Mouse (Mus musculus) neural tube, embryonic 11.5 days (tissue): ENCODE data around the gene Dnah17. TPM values are rescaled to one million over a fixed set of nuclear protein-coding genes. Genes with fewer than 3 reads are reported as not detected.

Experiments
- ATAC-seq: fragments of 200-750 bp; cut with Nextera tagmentation; 2 replicates; pipeline ENCODE4 v1.8.0; 2017; ENCODE audit warnings: moderate number of reproducible peaks, mild to moderate bottlenecking, moderate TSS enrichment, moderate library complexity; ENCODE audit not compliant: insufficient read depth, low FRiP score, low TSS enrichment
- DNase-seq: peaks from one replicate; pipeline ENCODE4 v3.0.0-alpha.2; 2015; ENCODE audit warnings: low spot score
- H3K27ac ChIP-seq: fragments of 300-500 bp; sonication (generic); 2 replicates; pipeline ENCODE4 v1.5.1; 2014; ENCODE audit warnings: low read depth, mild to moderate bottlenecking, low read length
- H3K27me3 ChIP-seq: fragments of 300-500 bp; sonication (generic); 2 replicates; pipeline ENCODE4 v1.6.1; 2014; ENCODE audit warnings: mild to moderate bottlenecking, low read length, mixed read lengths; ENCODE audit not compliant: control insufficient read depth, insufficient read depth
- H3K36me3 ChIP-seq: fragments of 300-500 bp; sonication (generic); 2 replicates; pipeline ENCODE4 v1.6.1; 2014; ENCODE audit warnings: mild to moderate bottlenecking, low read length, moderate library complexity, mixed read lengths; ENCODE audit not compliant: control insufficient read depth, insufficient read depth
- H3K4me1 ChIP-seq: fragments of 300-500 bp; sonication (generic); 2 replicates; pipeline ENCODE4 v1.6.1; 2014; ENCODE audit warnings: low read length, mixed read lengths; ENCODE audit not compliant: control insufficient read depth, insufficient read depth
- H3K4me2 ChIP-seq: fragments of 300-500 bp; sonication (generic); 2 replicates; pipeline ENCODE4 v1.6.1; 2014; ENCODE audit warnings: low read depth, mild to moderate bottlenecking, moderate library complexity
- H3K4me3 ChIP-seq: fragments of 300-500 bp; sonication (generic); 2 replicates; pipeline ENCODE4 v1.5.1; 2014; ENCODE audit warnings: low read depth, low read length
- H3K9ac ChIP-seq: fragments of 300-500 bp; sonication (generic); 2 replicates; pipeline ENCODE4 v1.6.1; 2014; ENCODE audit warnings: mild to moderate bottlenecking, low read length
- H3K9me3 ChIP-seq: fragments of 300-500 bp; sonication (generic); 2 replicates; pipeline ENCODE4 v1.6.1; 2016; ENCODE audit warnings: low read length; ENCODE audit not compliant: control insufficient read depth
- WGBS: fragments of 180-500 bp; shearing (Covaris S2); extraction: QIAGEN DNeasy Blood & Tissue Kit; methylation state at CpG from one replicate; pipeline ENCODE4 v1.1.7; 2014; 5-methylcytosine and 5-hydroxymethylcytosine counted together
- polyA plus RNA-seq: library from polyadenylated mRNA; unstranded; fragments of >200 nt; fragmentation: Nextera tagmentation; extraction: Ambion mirVana; gene quantifications from 2 replicates; pipeline ENCODE4 v1.2.1, GENCODE M21; 2014

Dnah17 gene
- polyA plus RNA-seq, 1 experiment from 2014 or later = 0.13 TPM

DNA sequence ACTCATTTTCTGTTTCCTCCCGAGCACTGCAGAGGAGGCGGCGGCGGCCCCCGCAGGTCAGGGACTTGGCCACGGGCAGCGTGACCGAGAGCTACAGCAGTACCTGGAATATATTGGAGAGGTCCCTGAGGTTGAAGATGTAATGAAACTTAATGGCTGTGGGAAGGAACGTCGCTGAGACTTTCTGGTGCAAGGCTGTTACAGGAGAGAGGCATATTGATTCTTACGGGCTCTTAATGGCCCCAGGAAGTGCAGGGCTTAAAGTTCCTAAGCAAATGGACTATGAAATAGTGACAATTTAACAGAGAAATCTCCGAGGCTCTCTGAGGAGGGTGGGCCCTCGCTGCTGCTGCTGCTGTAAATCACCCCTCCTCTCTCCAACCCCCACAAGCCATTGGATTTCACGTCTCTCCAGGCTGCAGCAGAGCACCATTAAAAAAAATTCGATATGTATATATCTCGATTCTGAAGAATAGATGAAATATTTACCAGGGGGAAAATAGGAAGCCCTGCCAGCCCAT is 61.6 kb downstream of the Dnah17 start:
- Histone ChIP-seq H3K27me3 (no peaks in the 10 kb centered on the region), H3K4me3 (no peak overlapping the region), H3K4me1 (no peaks in the 10 kb centered on the region), H3K27ac (0 out of 2 replicates have a peak overlapping the region, but pooled peaks have one; percentile 34), H3K4me2 (no peak overlapping the region), H3K36me3 (no peaks in the 10 kb centered on the region), H3K9me3 (no peaks in the 10 kb centered on the region), H3K9ac (no peak overlapping the region)
- 76% methylated on average over 16 of the region's 16 CpGs for WGBS
- DNase-seq = no peak
- no peak for ATAC-seq

- 77% methylated on average over 8 of the region's 8 CpGs for WGBS
- H3K9ac ChIP-seq = no peak overlapping the region
- H3K4me2 ChIP-seq = no peak overlapping the region
- H3K4me1 ChIP-seq = no peaks in the 10 kb centered on the region
- DNase-seq (no peak), ATAC-seq (no peak)
- no peaks in the 10 kb centered on the region for H3K36me3 ChIP-seq
- H3K9me3 ChIP-seq = no peaks in the 10 kb centered on the region
- no peak overlapping the region for H3K27ac ChIP-seq
- no peak overlapping the region for H3K4me3 ChIP-seq
- H3K27me3 ChIP-seq = no peaks in the 10 kb centered on the region
Observed at GRCm38 (mm10) chr11:118067588-118067987, 62.8 kb downstream of the Dnah17 start.

DNA sequence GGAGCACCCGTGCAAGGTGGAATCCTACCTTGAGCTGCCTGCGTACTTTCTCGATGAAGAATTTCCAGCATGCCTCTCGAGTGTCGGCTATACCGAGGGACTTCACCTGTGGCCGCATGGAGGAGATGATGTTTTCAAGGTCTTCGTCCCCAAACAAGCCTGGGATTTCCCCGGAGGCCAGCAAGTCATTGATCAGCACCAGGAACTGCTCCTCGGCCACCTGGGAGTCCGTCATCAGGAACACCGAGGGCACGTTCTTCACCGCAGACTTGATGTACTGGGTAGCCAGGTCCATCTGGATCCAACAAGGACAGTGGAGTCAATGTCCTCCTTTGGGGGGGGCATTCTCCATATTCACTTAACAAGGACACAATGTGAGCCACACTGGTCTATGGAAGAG is 70.4 kb downstream of the Dnah17 start:
- 85% methylated on average over 14 of the region's 14 CpGs for WGBS
- ATAC-seq (no peak), DNase-seq (no peak)
- Histone ChIP-seq H3K4me2 (no peak overlapping the region), H3K27me3 (no peaks in the 10 kb centered on the region), H3K9ac (no peak overlapping the region), H3K4me3 (no peak overlapping the region), H3K4me1 (no peaks in the 10 kb centered on the region), H3K9me3 (no peaks in the 10 kb centered on the region), H3K27ac (no peak overlapping the region), H3K36me3 (no peaks in the 10 kb centered on the region)

DNA sequence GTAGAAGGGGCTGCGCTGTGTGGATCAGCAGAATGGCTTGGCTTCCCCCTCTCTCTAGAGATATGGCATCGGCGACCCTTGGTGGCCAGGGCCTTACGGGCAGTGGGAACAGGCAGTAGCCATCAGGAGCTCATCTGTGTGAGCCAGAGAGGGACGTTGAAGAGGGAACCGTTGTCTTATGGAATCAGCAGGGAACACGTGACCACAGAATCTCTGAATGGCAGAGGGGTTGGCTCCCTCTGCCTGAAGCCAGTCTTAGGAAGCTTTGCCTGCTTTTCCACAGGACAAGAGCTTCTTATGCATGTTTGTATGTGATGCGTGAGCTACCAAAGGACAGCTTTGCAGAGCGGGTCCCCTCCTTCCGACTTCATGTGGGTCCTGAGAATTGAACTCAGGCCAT is 71.6 kb downstream of the Dnah17 start:
- Histone ChIP-seq H3K4me2 (no peak overlapping the region), H3K9me3 (no peaks in the 10 kb centered on the region), H3K4me1 (no peaks in the 10 kb centered on the region), H3K9ac (no peak overlapping the region), H3K27me3 (no peaks in the 10 kb centered on the region), H3K4me3 (no peak overlapping the region), H3K36me3 (no peaks in the 10 kb centered on the region), H3K27ac (no peak overlapping the region)
- ATAC-seq (no peak), DNase-seq (no peak)
- WGBS = 73% methylated on average over 10 of the region's 10 CpGs

GRCm38 (mm10) chr11:118058367-118058766 is 72.1 kb downstream of the Dnah17 start:
- whole genome bisulfite sequencing = 76% methylated on average over 12 of the region's 12 CpGs
- H3K36me3 ChIP-seq = no peaks in the 10 kb centered on the region
- no peak overlapping the region for H3K4me2 ChIP-seq
- ATAC-seq (no peak), DNase-seq (no peak)
- no peak overlapping the region for H3K4me3 ChIP-seq
- no peaks in the 10 kb centered on the region for H3K27me3 ChIP-seq
- no peaks in the 10 kb centered on the region for H3K4me1 ChIP-seq
- no peak overlapping the region for H3K9ac ChIP-seq
- H3K27ac ChIP-seq = no peak overlapping the region
- H3K9me3 ChIP-seq = no peaks in the 10 kb centered on the region

DNA sequence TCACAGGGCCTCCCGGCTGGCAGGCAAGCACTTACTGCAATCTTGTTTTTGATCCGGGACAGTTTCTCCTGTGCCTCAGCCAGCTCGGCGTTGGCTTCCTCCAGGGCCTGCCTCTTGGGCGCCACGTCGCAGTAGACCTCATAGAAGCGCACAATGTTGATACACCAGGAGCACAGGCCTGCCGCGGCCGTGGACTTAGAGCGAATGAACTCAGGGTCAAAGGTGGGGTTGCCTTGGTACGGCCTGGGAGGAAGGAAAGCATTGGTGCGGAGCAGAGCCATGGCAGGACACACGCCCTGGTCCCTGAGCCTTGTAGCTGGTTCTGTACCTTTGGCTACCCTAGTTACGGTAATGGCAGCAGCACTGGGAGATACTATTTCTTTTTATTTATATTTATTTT is 80.3 kb downstream of the Dnah17 start:
- WGBS = 87% methylated on average over 16 of the region's 16 CpGs

GRCm38 (mm10) chr11:118049641-118050040 is 80.8 kb downstream of the Dnah17 start:
- no peak for DNase-seq
- no peaks in the 10 kb centered on the region for H3K9me3 ChIP-seq
- ATAC-seq = no peak
- WGBS = 29% methylated on average over 8 of the region's 8 CpGs
- no peaks in the 10 kb centered on the region for H3K36me3 ChIP-seq
- no peak overlapping the region for H3K27ac ChIP-seq
- H3K4me1 ChIP-seq = no peaks in the 10 kb centered on the region
- no peak overlapping the region for H3K9ac ChIP-seq
- no peaks in the 10 kb centered on the region for H3K27me3 ChIP-seq
- no peak overlapping the region for H3K4me2 ChIP-seq
- no peak overlapping the region for H3K4me3 ChIP-seq

More for the DNA sequence above, 80.3 kb downstream of the Dnah17 start:
- H3K36me3 ChIP-seq = no peaks in the 10 kb centered on the region
- no peaks in the 10 kb centered on the region for H3K27me3 ChIP-seq
- H3K4me2 ChIP-seq = no peak overlapping the region
- ATAC-seq (no peak), DNase-seq (no peak)
- no peak overlapping the region for H3K9ac ChIP-seq
- no peaks in the 10 kb centered on the region for H3K4me1 ChIP-seq
- no peaks in the 10 kb centered on the region for H3K9me3 ChIP-seq
- no peak overlapping the region for H3K4me3 ChIP-seq
- H3K27ac ChIP-seq = no peak overlapping the region

DNA sequence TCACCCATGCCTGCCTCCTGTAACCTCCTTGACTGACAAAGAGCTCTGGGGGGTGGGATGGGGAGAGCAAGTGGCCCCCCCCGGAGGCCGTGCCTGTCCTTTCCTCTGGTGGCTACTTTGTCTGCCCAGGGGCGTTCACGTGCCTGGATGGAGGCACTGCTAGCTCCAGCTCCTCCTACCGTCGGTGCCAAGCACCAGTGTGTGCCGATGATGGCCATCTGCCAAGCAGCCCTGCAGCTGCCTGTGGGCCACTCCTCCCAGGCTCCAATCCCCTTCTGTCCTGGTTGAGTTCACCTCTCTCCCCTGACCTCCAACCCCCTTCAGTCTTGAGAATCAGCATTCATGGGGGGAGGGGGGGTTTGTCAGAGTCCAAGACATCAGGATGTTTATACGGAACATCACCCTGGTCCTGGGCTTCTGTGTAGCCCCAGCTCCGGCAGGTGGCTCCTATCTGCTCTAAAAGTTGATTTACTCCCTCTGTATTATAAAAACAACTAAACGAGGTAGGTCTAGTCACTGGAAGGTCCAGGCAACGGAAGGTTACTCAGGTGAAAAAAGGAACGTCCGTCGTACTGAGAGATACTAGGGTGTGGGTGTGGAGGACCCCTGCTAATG is 87.0 kb downstream of the Dnah17 start:
- ATAC-seq (no peak), DNase-seq (no peak)
- H3K9ac ChIP-seq = no peak overlapping the region
- 70% methylated on average over 14 of the region's 14 CpGs for WGBS
- H3K4me3 ChIP-seq = no peak overlapping the region
- H3K36me3 ChIP-seq = no peaks in the 10 kb centered on the region
- H3K4me2 ChIP-seq = no peak overlapping the region
- no peak overlapping the region for H3K27ac ChIP-seq
- no peaks in the 10 kb centered on the region for H3K4me1 ChIP-seq
- H3K27me3 ChIP-seq = no peaks in the 10 kb centered on the region
- H3K9me3 ChIP-seq = no peaks in the 10 kb centered on the region

GRCm38 (mm10) chr11:118042791-118043190 is 87.6 kb downstream of the Dnah17 start:
- no peak for ATAC-seq
- WGBS = 93% methylated on average over 9 of the region's 9 CpGs
- H3K27ac ChIP-seq = no peak overlapping the region

More at GRCm38 (mm10) chr11:118042791-118043190, 87.6 kb downstream of the Dnah17 start:
- Histone ChIP-seq H3K9me3 (no peaks in the 10 kb centered on the region), H3K4me2 (no peak overlapping the region), H3K9ac (no peak overlapping the region), H3K4me3 (no peak overlapping the region), H3K27me3 (no peaks in the 10 kb centered on the region), H3K36me3 (no peaks in the 10 kb centered on the region), H3K4me1 (no peaks in the 10 kb centered on the region)
- DNase-seq = no peak
